Mouse (Mus musculus): Measurements from ENCODE around the gene Prima1. TPM values are rescaled to one million over a fixed set of nuclear protein-coding genes. Genes with fewer than 3 reads are reported as not detected.

Prima1 gene
- polyA plus RNA-seq, 1 experiment: not detected

- no peaks in the 10 kb centered on the region for H3K27me3 ChIP-seq (ENCODE audit: control insufficient read depth, insufficient read depth, insufficient read length)
- H3ac ChIP-seq (ENCODE audit: control insufficient read depth, insufficient read length): no peak overlapping the region
- H3K79me2 ChIP-seq (ENCODE audit: control insufficient read depth, insufficient read depth): no peaks in the 10 kb centered on the region
- TF ChIP-seq USF1 (IDR thresholded peaks at IDR 0.05; ENCODE audit: low read depth) (no peak), CEBPB (IDR thresholded peaks at IDR 0.05; ENCODE audit: insufficient read depth, poor library complexity, severe bottlenecking) (no peak), REST (IDR thresholded peaks at IDR 0.05; ENCODE audit: insufficient read depth, insufficient read length) (no peak), MAX (IDR thresholded peaks at IDR 0.05; ENCODE audit: low read depth) (no peak), TCF12 (IDR thresholded peaks at IDR 0.05; ENCODE audit: insufficient read depth, poor library complexity, severe bottlenecking) (no peak), POLR2A (IDR thresholded peaks at IDR 0.05; ENCODE audit: insufficient read length, low read depth) (no peak), MYOG (IDR thresholded peaks at IDR 0.05; ENCODE audit: control insufficient read depth in 1 of 3, insufficient read depth in 1 of 3, insufficient read length in 2 of 3, low read depth in 2 of 3) (no peak), SRF (IDR thresholded peaks at IDR 0.05; ENCODE audit: control insufficient read depth, insufficient read length, low read depth) (no peak), E2F4 (IDR thresholded peaks at IDR 0.05; ENCODE audit: insufficient read depth) (no peak), POLR2AphosphoS2 (IDR thresholded peaks at IDR 0.05; ENCODE audit: insufficient read length, low read depth) (no peak), MYOD1 (IDR thresholded peaks at IDR 0.05; ENCODE audit: control insufficient read depth in 1 of 3, insufficient read length in 2 of 3, low read depth in 2 of 3) (no peak), TCF3 (IDR thresholded peaks at IDR 0.05; ENCODE audit: insufficient read length, low read depth) (no peak)
- H3K4me3 ChIP-seq: no peak overlapping the region
- H3K36me3 ChIP-seq (ENCODE audit: control insufficient read depth, insufficient read depth): no peaks in the 10 kb centered on the region
- no peak overlapping the region for H3K4me2 ChIP-seq (ENCODE audit: low read depth)
Observed at GRCm38 (mm10) chr12:103238924-103239460, 3.0 kb downstream of the Prima1 start.

- H3K4me3 ChIP-seq: no peak overlapping the region
- no peak for TF ChIP-seq TCF12 (IDR thresholded peaks at IDR 0.05; ENCODE audit: insufficient read depth, poor library complexity, severe bottlenecking)
- TF ChIP-seq REST (IDR thresholded peaks at IDR 0.05; ENCODE audit: insufficient read depth, insufficient read length): no peak
- no peak for TF ChIP-seq POLR2AphosphoS2 (IDR thresholded peaks at IDR 0.05; ENCODE audit: insufficient read length, low read depth)
- TF ChIP-seq MYOD1 (IDR thresholded peaks at IDR 0.05; ENCODE audit: control insufficient read depth in 1 of 3, insufficient read length in 2 of 3, low read depth in 2 of 3): no peak
- TF ChIP-seq POLR2A (IDR thresholded peaks at IDR 0.05; ENCODE audit: insufficient read length, low read depth): no peak
- TF ChIP-seq MYOG (IDR thresholded peaks at IDR 0.05; ENCODE audit: control insufficient read depth in 1 of 3, insufficient read depth in 1 of 3, insufficient read length in 2 of 3, low read depth in 2 of 3): no peak
- TF ChIP-seq CEBPB (IDR thresholded peaks at IDR 0.05; ENCODE audit: insufficient read depth, poor library complexity, severe bottlenecking): no peak
- TF ChIP-seq USF1 (IDR thresholded peaks at IDR 0.05; ENCODE audit: low read depth): no peak
- TF ChIP-seq TCF3 (IDR thresholded peaks at IDR 0.05; ENCODE audit: insufficient read length, low read depth): no peak
- TF ChIP-seq E2F4 (IDR thresholded peaks at IDR 0.05; ENCODE audit: insufficient read depth): no peak
- TF ChIP-seq SRF (IDR thresholded peaks at IDR 0.05; ENCODE audit: control insufficient read depth, insufficient read length, low read depth): no peak
- TF ChIP-seq MAX (IDR thresholded peaks at IDR 0.05; ENCODE audit: low read depth): no peak
- H3K36me3 ChIP-seq (ENCODE audit: control insufficient read depth, insufficient read depth): no peaks in the 10 kb centered on the region
- H3K4me2 ChIP-seq (ENCODE audit: low read depth): no peak overlapping the region
- H3ac ChIP-seq (ENCODE audit: control insufficient read depth, insufficient read length): no peak overlapping the region
- no peaks in the 10 kb centered on the region for H3K27me3 ChIP-seq (ENCODE audit: control insufficient read depth, insufficient read depth, insufficient read length)
- H3K79me2 ChIP-seq (ENCODE audit: control insufficient read depth, insufficient read depth): no peaks in the 10 kb centered on the region
Observed at GRCm38 (mm10) chr12:103235856-103236255, 6.1 kb downstream of the Prima1 start.

DNA sequence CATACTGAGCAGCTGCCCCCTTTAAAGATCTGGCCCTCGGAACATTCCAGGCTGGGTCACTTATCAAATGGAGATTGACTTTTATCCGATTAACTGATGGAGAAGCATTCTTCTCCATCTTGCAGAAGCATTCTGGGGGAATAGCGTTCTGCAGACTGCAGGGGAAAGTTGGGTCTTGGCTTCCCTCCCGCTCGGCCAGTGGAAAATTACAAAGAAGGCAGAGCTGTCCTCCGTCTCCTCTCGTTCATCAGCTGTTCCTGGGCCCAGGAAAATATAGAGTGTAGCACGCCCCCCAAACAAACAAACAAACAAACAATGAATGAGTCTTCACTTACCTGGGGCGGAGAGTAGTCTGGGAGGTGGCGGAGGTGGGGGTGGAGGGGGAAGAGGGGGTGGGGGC lies 6.7 kb downstream of the Prima1 start:
- TF ChIP-seq REST (IDR thresholded peaks at IDR 0.05; ENCODE audit: insufficient read depth, insufficient read length): no peak
- no peak for TF ChIP-seq POLR2A (IDR thresholded peaks at IDR 0.05; ENCODE audit: insufficient read length, low read depth)
- TF ChIP-seq TCF3 (IDR thresholded peaks at IDR 0.05; ENCODE audit: insufficient read length, low read depth): no peak
- TF ChIP-seq MAX (IDR thresholded peaks at IDR 0.05; ENCODE audit: low read depth): no peak
- no peak for TF ChIP-seq MYOG (IDR thresholded peaks at IDR 0.05; ENCODE audit: control insufficient read depth in 1 of 3, insufficient read depth in 1 of 3, insufficient read length in 2 of 3, low read depth in 2 of 3)
- no peak for TF ChIP-seq TCF12 (IDR thresholded peaks at IDR 0.05; ENCODE audit: insufficient read depth, poor library complexity, severe bottlenecking)
- no peak for TF ChIP-seq E2F4 (IDR thresholded peaks at IDR 0.05; ENCODE audit: insufficient read depth)
- TF ChIP-seq CEBPB (IDR thresholded peaks at IDR 0.05; ENCODE audit: insufficient read depth, poor library complexity, severe bottlenecking): no peak
- TF ChIP-seq SRF (IDR thresholded peaks at IDR 0.05; ENCODE audit: control insufficient read depth, insufficient read length, low read depth): no peak
- TF ChIP-seq MYOD1 (IDR thresholded peaks at IDR 0.05; ENCODE audit: control insufficient read depth in 1 of 3, insufficient read length in 2 of 3, low read depth in 2 of 3): no peak
- no peak for TF ChIP-seq POLR2AphosphoS2 (IDR thresholded peaks at IDR 0.05; ENCODE audit: insufficient read length, low read depth)
- no peak for TF ChIP-seq USF1 (IDR thresholded peaks at IDR 0.05; ENCODE audit: low read depth)
- no peak overlapping the region for H3ac ChIP-seq (ENCODE audit: control insufficient read depth, insufficient read length)
- no peaks in the 10 kb centered on the region for H3K79me2 ChIP-seq (ENCODE audit: control insufficient read depth, insufficient read depth)
- no peak overlapping the region for H3K4me2 ChIP-seq (ENCODE audit: low read depth)
- H3K36me3 ChIP-seq (ENCODE audit: control insufficient read depth, insufficient read depth): no peaks in the 10 kb centered on the region
- no peaks in the 10 kb centered on the region for H3K27me3 ChIP-seq (ENCODE audit: control insufficient read depth, insufficient read depth, insufficient read length)
- no peak overlapping the region for H3K4me3 ChIP-seq

GRCm38 (mm10) chr12:103229058-103229457 lies 12.9 kb downstream of the Prima1 start:
- Histone ChIP-seq H3K27me3 (ENCODE audit: control insufficient read depth, insufficient read depth, insufficient read length) (no peaks in the 10 kb centered on the region), H3K4me2 (ENCODE audit: low read depth) (no peak overlapping the region), H3ac (ENCODE audit: control insufficient read depth, insufficient read length) (no peak overlapping the region), H3K36me3 (ENCODE audit: control insufficient read depth, insufficient read depth) (no peaks in the 10 kb centered on the region), H3K4me3 (no peak overlapping the region), H3K79me2 (ENCODE audit: control insufficient read depth, insufficient read depth) (no peaks in the 10 kb centered on the region)
- TF ChIP-seq TCF12 (IDR thresholded peaks at IDR 0.05; ENCODE audit: insufficient read depth, poor library complexity, severe bottlenecking) (no peak), MYOG (IDR thresholded peaks at IDR 0.05; ENCODE audit: control insufficient read depth in 1 of 3, insufficient read depth in 1 of 3, insufficient read length in 2 of 3, low read depth in 2 of 3) (no peak), CEBPB (IDR thresholded peaks at IDR 0.05; ENCODE audit: insufficient read depth, poor library complexity, severe bottlenecking) (no peak), MAX (IDR thresholded peaks at IDR 0.05; ENCODE audit: low read depth) (no peak), TCF3 (IDR thresholded peaks at IDR 0.05; ENCODE audit: insufficient read length, low read depth) (no peak), MYOD1 (IDR thresholded peaks at IDR 0.05; ENCODE audit: control insufficient read depth in 1 of 3, insufficient read length in 2 of 3, low read depth in 2 of 3) (no peak), POLR2A (IDR thresholded peaks at IDR 0.05; ENCODE audit: insufficient read length, low read depth) (no peak), REST (IDR thresholded peaks at IDR 0.05; ENCODE audit: insufficient read depth, insufficient read length) (no peak), USF1 (IDR thresholded peaks at IDR 0.05; ENCODE audit: low read depth) (no peak), SRF (IDR thresholded peaks at IDR 0.05; ENCODE audit: control insufficient read depth, insufficient read length, low read depth) (no peak)
